Mouse (Mus musculus) megakaryocyte, embryonic 14.5 days (primary cell): ENCODE results near the gene Cenps.
"Not testable (repeated sequence)": the region's sequence is repeated elsewhere in the genome, so short reads cannot be mapped to it uniquely, and the experiment has no call there.

Experiments
- FLI1 ChIP-seq: IDR thresholded peaks from 2 replicates; pipeline ENCODE4 v1.6.1; 2012; ENCODE audit warnings: low read length, inconsistent platforms, mixed read lengths
- GATA1 ChIP-seq: IDR thresholded peaks from 3 replicates; pipeline ENCODE4 v1.6.1; 2012; ENCODE audit warnings: mixed read lengths, low read length, inconsistent platforms, borderline replicate concordance

DNA sequence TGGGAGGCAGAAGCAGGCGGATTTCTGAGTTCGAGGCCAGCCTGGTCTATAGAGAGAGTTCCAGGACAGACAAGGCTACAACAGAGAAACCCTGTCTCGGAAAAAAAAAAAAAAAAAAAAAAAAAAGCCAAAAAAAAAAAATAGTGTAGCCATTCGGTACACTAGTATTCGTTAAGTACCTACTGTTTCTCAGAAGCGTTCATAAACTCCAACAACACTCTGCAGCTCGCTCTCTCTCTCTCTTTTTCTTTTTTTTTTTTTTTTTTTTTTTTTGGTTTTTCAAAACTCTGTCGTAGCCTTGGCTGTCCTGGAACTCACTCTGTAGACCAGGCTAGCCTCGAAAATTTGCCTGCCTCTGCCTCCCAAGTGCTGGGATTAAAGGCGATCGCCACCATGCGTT lies 37.0 kb downstream of the Cenps start:
- TF ChIP-seq FLI1, GATA1: not testable (repeated sequence)
